ENCODE assay signal across 7 mouse cellular contexts in genomic region chr6:97458358-97458757, GRCm38 (mm10).
DNase-seq lines count a peak whose midpoint lies in the region; ATAC-seq and TF ChIP-seq lines count a peak whose summit lies in the region.

No protein-coding gene starts in this region.

- H3K27me3 ChIP-seq in forebrain, embryonic 10.5 days (ENCODE audit: poor library complexity, severe bottlenecking): no peaks in the 10 kb centered on the region; the same call in 1 of the 2 replicates
- H3K27me3 ChIP-seq in hindbrain, embryonic 12.5 days: no peaks in the 10 kb centered on the region
- H3K27me3 ChIP-seq in midbrain, embryonic 16.5 days (ENCODE audit: control insufficient read depth, insufficient read depth, low read depth, low read length): no peaks in the 10 kb centered on the region

- H3K27ac ChIP-seq in left cerebral cortex, adult 2 months: peak overlapping the region; percentile 58
- H3K27ac ChIP-seq in forebrain, embryonic 10.5 days: peak overlapping the region; percentile 77
- peak overlapping the region; percentile 36; the same call in 1 of the 2 replicates for H3K27ac ChIP-seq in hindbrain, embryonic 12.5 days
- peak overlapping the region; percentile 63 for H3K27ac ChIP-seq in midbrain, embryonic 16.5 days (ENCODE audit: low read length)

- H3K36me3 ChIP-seq in forebrain, embryonic 10.5 days (replicated peaks): no peaks in the 10 kb centered on the region
- H3K36me3 ChIP-seq in hindbrain, embryonic 12.5 days: no peaks in the 10 kb centered on the region
- H3K36me3 ChIP-seq in midbrain, embryonic 16.5 days (ENCODE audit: control insufficient read depth, insufficient read depth, low read length): no peaks in the 10 kb centered on the region

- H3K9ac ChIP-seq in hindbrain, embryonic 12.5 days: no peak overlapping the region
- no peak overlapping the region for H3K9ac ChIP-seq in midbrain, embryonic 16.5 days (ENCODE audit: low read depth, low read length)

- 17% methylated on average over 9 of the region's 9 CpGs for WGBS in forebrain, embryonic 10.5 days
- WGBS in hindbrain, embryonic 12.5 days: 40% methylated on average over 9 of the region's 9 CpGs
- 6% methylated on average over 9 of the region's 9 CpGs for WGBS in midbrain, embryonic 16.5 days

- H3K4me1 ChIP-seq in forebrain, embryonic 10.5 days: peaks cover 38% of the 10 kb centered on the region
- H3K4me1 ChIP-seq in hindbrain, embryonic 12.5 days: peaks cover 31% of the 10 kb centered on the region
- peaks cover 8% of the 10 kb centered on the region for H3K4me1 ChIP-seq in midbrain, embryonic 16.5 days (ENCODE audit: control insufficient read depth, insufficient read depth, low read length)

- H3K4me2 ChIP-seq in hindbrain, embryonic 12.5 days (replicated peaks): no peak overlapping the region
- peak overlapping the region; percentile 41 for H3K4me2 ChIP-seq in midbrain, embryonic 16.5 days (ENCODE audit: low read length)

- no peaks in the 10 kb centered on the region for H3K9me3 ChIP-seq in forebrain, embryonic 10.5 days
- H3K9me3 ChIP-seq in hindbrain, embryonic 12.5 days (replicated peaks): no peaks in the 10 kb centered on the region
- H3K9me3 ChIP-seq in midbrain, embryonic 16.5 days (replicated peaks; ENCODE audit: control insufficient read depth, low read length, poor library complexity, severe bottlenecking): no peaks in the 10 kb centered on the region

- no peak for TF ChIP-seq CTCF in left cerebral cortex, adult 2 months (IDR thresholded peaks at IDR 0.05)

- peak overlapping the region; percentile 7; the same call in 1 of the 2 replicates for H3K4me3 ChIP-seq in left cerebral cortex, adult 2 months
- H3K4me3 ChIP-seq in forebrain, embryonic 10.5 days: peak overlapping the region; percentile 30; the same call in 1 of the 2 replicates
- H3K4me3 ChIP-seq in hindbrain, embryonic 12.5 days: no peak overlapping the region
- peak overlapping the region; percentile 10; the same call in 1 of the 2 replicates for H3K4me3 ChIP-seq in midbrain, embryonic 16.5 days (ENCODE audit: low read depth, low read length)

- intact Hi-C loops in left cerebral cortex, adult 2 months (cut with DNase I): no loop called here
- intact Hi-C loops in left cerebral cortex, postnatal 14 days (cut with DNase I): no loop called here

- DNase-seq in left cerebral cortex, adult 2 months (ENCODE audit: extremely low spot score in 1 of 2, low spot score in 2 of 2): no peak
- no peak for DNase-seq in left cerebral cortex, postnatal 14 days (ENCODE audit: low spot score in 2 of 2)
- DNase-seq in forebrain, embryonic 10.5 days (ENCODE audit: extremely low spot score, low spot score): no peak
- DNase-seq in spleen, postnatal 14 days (ENCODE audit: low spot score in 2 of 2): no peak

- ATAC-seq in hindbrain, embryonic 12.5 days (ENCODE audit: low FRiP score): no peak
- ATAC-seq in midbrain, embryonic 16.5 days: no peak
- no peak for ATAC-seq in erythroid progenitor cell, adult 5-6 weeks (replicated peaks; ENCODE audit: low FRiP score, poor library complexity, severe bottlenecking)
